Mouse (Mus musculus) CD8-positive naive resting alpha-beta T cell, adult 57 days (primary cell): ENCODE data around the gene Hist1h2br. TPM values are rescaled to one million over a fixed set of nuclear protein-coding genes. Genes with fewer than 3 reads are reported as not detected.

Experiments
- total RNA-seq: library from RNA; stranded (reverse); gene quantifications from one replicate; pipeline ENCODE4 v1.2.4, GENCODE M21; 2023

Gene Hist1h2br
- total RNA-seq, result 74.1 TPM

GRCm38 (mm10) chr13:21833461-21833860 lies at the start of gene Hist1h2br, which contains the start of gene Hist1h2ap:
Hist1h2br (plus strand) TSS chr13:21833743.
Hist1h2ap (minus strand) TSS chr13:21833507.

GRCm38 (mm10) chr13:21786899-21787629 lies 46.5 kb upstream of the Hist1h2br start, which contains the start of the genes Hist1h2an and Hist1h2bp:
Hist1h2an (minus strand) TSS chr13:21787218.
Hist1h2bp (plus strand) TSS chr13:21787461.

GRCm38 (mm10) chr13:21810073-21810472 lies 23.5 kb upstream of the Hist1h2br start, which contains the start of the genes Hist1h2bq and Hist1h2ao:
Hist1h2bq (minus strand) TSS chr13:21810197.
Hist1h2ao (plus strand) TSS chr13:21810465.

GRCm38 (mm10) chr13:21811539-21811938 lies 22.0 kb upstream of the Hist1h2br start, which contains the start of gene Hist1h4m:
Hist1h4m (plus strand) TSS chr13:21811746.

GRCm38 (mm10) chr13:21831418-21832394 lies 1.8 kb upstream of the Hist1h2br start, which contains the start of gene Hist1h4n:
Hist1h4n (minus strand) TSS chr13:21832196.

Other genes with a start within 250 kb of the Hist1h2br start
- gene Olfr1362, start 219.7 kb upstream of the Hist1h2br start, total RNA-seq, result not detected
- not detected for gene Olfr11, start 191.2 kb upstream of the Hist1h2br start, total RNA-seq
- gene Olfr1361, start 170.4 kb upstream of the Hist1h2br start, total RNA-seq, result not detected
- gene Olfr1360, start 156.3 kb upstream of the Hist1h2br start, total RNA-seq, result not detected
- gene Olfr1359, start 135.6 kb upstream of the Hist1h2br start, total RNA-seq, result not detected
- 29.9 TPM for gene Hist1h2bl, start 117.6 kb upstream of the Hist1h2br start, total RNA-seq
- gene Hist1h2ai, start 117.3 kb upstream of the Hist1h2br start, total RNA-seq, result 37.0 TPM
- 46.7 TPM for gene Hist1h3h, start 116.1 kb upstream of the Hist1h2br start, total RNA-seq
- 4.5 TPM for gene Hist1h2bm, start 111.7 kb upstream of the Hist1h2br start, total RNA-seq
- 10.9 TPM for gene Hist1h4j, start 98.7 kb upstream of the Hist1h2br start, total RNA-seq
- 328 TPM for gene Hist1h4k, start 83.2 kb upstream of the Hist1h2br start, total RNA-seq
- 31.4 TPM for gene Hist1h2ak, start 79.9 kb upstream of the Hist1h2br start, total RNA-seq
- 80.0 TPM for gene Hist1h2bn, start 79.6 kb upstream of the Hist1h2br start, total RNA-seq
- gene Hist1h1b, start 53.1 kb upstream of the Hist1h2br start, total RNA-seq, result 8.9 TPM
- gene Hist1h3i, start 50.4 kb upstream of the Hist1h2br start, total RNA-seq, result 144 TPM
- 10.1 TPM for gene Hist1h2an, start 46.5 kb upstream of the Hist1h2br start, total RNA-seq
- gene Hist1h2bp, start 46.3 kb upstream of the Hist1h2br start, total RNA-seq, result 16.9 TPM
- gene Hist1h2bq, start 23.5 kb upstream of the Hist1h2br start, total RNA-seq, result 74.5 TPM
- gene Hist1h2ao, start 23.3 kb upstream of the Hist1h2br start, total RNA-seq, result 58.9 TPM
- gene Hist1h4m, start 22.0 kb upstream of the Hist1h2br start, total RNA-seq, result 281 TPM
- 118 TPM for gene Hist1h4n, start 1.5 kb upstream of the Hist1h2br start, total RNA-seq
- gene Hist1h2ap, start 236 bp upstream of the Hist1h2br start, total RNA-seq, result 61.6 TPM
- gene Zfp184, start 111.4 kb downstream of the Hist1h2br start, total RNA-seq, result 0.67 TPM
- not detected for gene Pom121l2, start 147.5 kb downstream of the Hist1h2br start, total RNA-seq
- 0.28 TPM for gene Prss16, start 176.0 kb downstream of the Hist1h2br start, total RNA-seq
- gene Hist1h2ah, start 201.8 kb downstream of the Hist1h2br start, total RNA-seq, result 27.1 TPM
- gene Hist1h2bk, start 202.1 kb downstream of the Hist1h2br start, total RNA-seq, result 16.4 TPM
- 83.9 TPM for gene Hist1h4i, start 207.6 kb downstream of the Hist1h2br start, total RNA-seq
- 11.8 TPM for gene Hist1h2ag, start 209.2 kb downstream of the Hist1h2br start, total RNA-seq
- 14.2 TPM for gene Hist1h2bj, start 209.5 kb downstream of the Hist1h2br start, total RNA-seq